Mouse (Mus musculus): Measurements from ENCODE around the gene Rpa3.
A peak's percentile ranks its signal among the peaks of the same experiment; 100 is the strongest.

The Rpa3 gene

GRCm38 (mm10) chr6:8209047-8209865 lies 49.7 kb downstream of the Rpa3 start, which contains the start of gene Mios:
Mios (plus strand) TSS chr6:8209222.
- DNase-seq (ENCODE audit: extremely low spot score): peak; percentile 97

Measured in embryo, embryonic 9.5 days (tissue).